Mouse (Mus musculus) embryonic facial prominence, embryonic 12.5 days (tissue): ENCODE data around the gene Opa3. TPM values are rescaled to one million over a fixed set of nuclear protein-coding genes. Genes with fewer than 3 reads are reported as not detected.
A peak's percentile ranks its signal among the peaks of the same experiment; 100 is the strongest.

Experiments
- ATAC-seq: fragments of 200-750 bp; cut with Nextera tagmentation; 2 replicates; pipeline ENCODE4 v1.8.0; 2017; ENCODE audit not compliant: insufficient number of reproducible peaks, insufficient read depth, low FRiP score, low TSS enrichment
- H3K27ac ChIP-seq: fragments of 300-500 bp; sonication (generic); 2 replicates; pipeline ENCODE4 v1.5.1; 2016; ENCODE audit warnings: mild to moderate bottlenecking
- H3K27me3 ChIP-seq: fragments of 300-500 bp; sonication (generic); 2 replicates; pipeline ENCODE4 v1.6.1; 2016; ENCODE audit warnings: mild to moderate bottlenecking, moderate library complexity
- H3K36me3 ChIP-seq: fragments of 300-500 bp; sonication (generic); 2 replicates; pipeline ENCODE4 v1.6.1; 2016; ENCODE audit warnings: mild to moderate bottlenecking
- H3K4me1 ChIP-seq: fragments of 300-500 bp; sonication (generic); 2 replicates; pipeline ENCODE4 v1.6.1; 2016
- H3K4me2 ChIP-seq: fragments of 300-500 bp; sonication (generic); replicated peaks from 2 replicates; pipeline ENCODE4 v1.6.1; 2016; ENCODE audit warnings: mild to moderate bottlenecking, moderate library complexity
- H3K4me3 ChIP-seq: fragments of 300-500 bp; sonication (generic); 2 replicates; pipeline ENCODE4 v1.5.1; 2016; ENCODE audit warnings: mild to moderate bottlenecking
- H3K9ac ChIP-seq: fragments of 300-500 bp; sonication (generic); 2 replicates; pipeline ENCODE4 v1.6.1; 2016; ENCODE audit warnings: mild to moderate bottlenecking, moderate library complexity
- H3K9me3 ChIP-seq: fragments of 300-500 bp; sonication (generic); 2 replicates; pipeline ENCODE4 v1.6.1; 2016; ENCODE audit warnings: mild to moderate bottlenecking, moderate library complexity
- WGBS: fragments of 180-500 bp; shearing (Covaris S2); methylation state at CpG from one replicate; pipeline ENCODE4 v1.1.7; 2016; 5-methylcytosine and 5-hydroxymethylcytosine counted together
- polyA plus RNA-seq: library from polyadenylated mRNA; unstranded; fragments of >200 nt; fragmentation: Nextera tagmentation; extraction: Ambion mirVana; gene quantifications from 2 replicates; pipeline ENCODE4 v1.2.1, GENCODE M21; 2016

The Opa3 gene
- polyA plus RNA-seq, 1 experiment from 2014 or later = 40.1 TPM

- no peak overlapping the region for H3K4me2 ChIP-seq
- WGBS = 60% methylated on average over 15 of the region's 15 CpGs
- H3K36me3 ChIP-seq = peaks cover 25% of the 10 kb centered on the region
- ATAC-seq = no peak
- H3K9me3 ChIP-seq = no peaks in the 10 kb centered on the region
- H3K27me3 ChIP-seq = no peaks in the 10 kb centered on the region
- H3K4me1 ChIP-seq = no peaks in the 10 kb centered on the region
- H3K9ac ChIP-seq = no peak overlapping the region
- no peak overlapping the region for H3K4me3 ChIP-seq
- H3K27ac ChIP-seq = no peak overlapping the region
Observed at GRCm38 (mm10) chr7:19202065-19202850, 25.9 kb upstream of the Opa3 start.

GRCm38 (mm10) chr7:19208201-19208910 is 19.8 kb upstream of the Opa3 start:
- H3K36me3 ChIP-seq = peaks cover 15% of the 10 kb centered on the region
- H3K9me3 ChIP-seq = no peaks in the 10 kb centered on the region
- H3K4me1 ChIP-seq = peaks cover 11% of the 10 kb centered on the region; the same call in 1 of the 2 replicates
- H3K27ac ChIP-seq = no peak overlapping the region
- H3K9ac ChIP-seq = no peak overlapping the region
- H3K27me3 ChIP-seq = peaks cover 19% of the 10 kb centered on the region; the same call in 1 of the 2 replicates
- H3K4me3 ChIP-seq = no peak overlapping the region
- ATAC-seq = no peak
- H3K4me2 ChIP-seq = no peak overlapping the region
- 80% methylated on average over 13 of the region's 13 CpGs for WGBS

- no peak overlapping the region for H3K27ac ChIP-seq
- no peak overlapping the region for H3K9ac ChIP-seq
- H3K36me3 ChIP-seq = peaks cover 11% of the 10 kb centered on the region
- WGBS = 50% methylated on average over 7 of the region's 7 CpGs
- H3K4me1 ChIP-seq = peaks cover 11% of the 10 kb centered on the region; the same call in 1 of the 2 replicates
- no peak overlapping the region for H3K4me3 ChIP-seq
- H3K9me3 ChIP-seq = no peaks in the 10 kb centered on the region
- H3K27me3 ChIP-seq = peaks cover 25% of the 10 kb centered on the region
- no peak for ATAC-seq
- no peak overlapping the region for H3K4me2 ChIP-seq
Observed at GRCm38 (mm10) chr7:19208944-19209472, 19.1 kb upstream of the Opa3 start.

GRCm38 (mm10) chr7:19209494-19209893 is 18.6 kb upstream of the Opa3 start:
- no peak for ATAC-seq
- Histone ChIP-seq H3K9ac (no peak overlapping the region), H3K27me3 (peaks cover 29% of the 10 kb centered on the region), H3K4me3 (no peak overlapping the region), H3K27ac (no peak overlapping the region), H3K36me3 (peaks cover 8% of the 10 kb centered on the region), H3K4me2 (no peak overlapping the region), H3K4me1 (peaks cover 11% of the 10 kb centered on the region), H3K9me3 (no peaks in the 10 kb centered on the region)
- 72% methylated on average over 4 of the region's 4 CpGs for WGBS

GRCm38 (mm10) chr7:19210010-19210409 is 18.1 kb upstream of the Opa3 start:
- H3K9me3 ChIP-seq = no peaks in the 10 kb centered on the region
- peaks cover 15% of the 10 kb centered on the region for H3K4me1 ChIP-seq
- H3K4me2 ChIP-seq = no peak overlapping the region
- 87% methylated on average over 5 of the region's 5 CpGs for WGBS
- H3K27ac ChIP-seq = no peak overlapping the region
- ATAC-seq = no peak
- H3K4me3 ChIP-seq = no peak overlapping the region
- H3K9ac ChIP-seq = no peak overlapping the region
- H3K36me3 ChIP-seq = peaks cover 3% of the 10 kb centered on the region
- peaks cover 30% of the 10 kb centered on the region for H3K27me3 ChIP-seq

GRCm38 (mm10) chr7:19211041-19211675 is 17.0 kb upstream of the Opa3 start:
- no peak for ATAC-seq
- Histone ChIP-seq H3K9ac (no peak overlapping the region), H3K27ac (no peak overlapping the region), H3K27me3 (peaks cover 30% of the 10 kb centered on the region), H3K4me1 (peaks cover 20% of the 10 kb centered on the region), H3K4me3 (no peak overlapping the region), H3K4me2 (no peak overlapping the region), H3K9me3 (no peaks in the 10 kb centered on the region), H3K36me3 (no peaks in the 10 kb centered on the region)
- 63% methylated on average over 5 of the region's 5 CpGs for WGBS

- no peak within 1 kb of the TSS for H3K27ac ChIP-seq
- 3% methylated on average over 28 of the region's 30 CpGs for WGBS
Observed at GRCm38 (mm10) chr7:19211996-19212755, 16.0 kb upstream of the Opa3 start, which contains the start of gene Gpr4. Gpr4 (plus strand) TSS chr7:19212538.

GRCm38 (mm10) chr7:19213385-19213784 is 14.7 kb upstream of the Opa3 start:
- no peak overlapping the region for H3K4me3 ChIP-seq
- H3K9ac ChIP-seq = no peak overlapping the region
- H3K9me3 ChIP-seq = no peaks in the 10 kb centered on the region
- no peak overlapping the region for H3K27ac ChIP-seq
- H3K4me1 ChIP-seq = peaks cover 20% of the 10 kb centered on the region
- H3K4me2 ChIP-seq = 0 out of 2 replicates have a peak overlapping the region, but pooled peaks have one; percentile 80
- ATAC-seq = no peak
- H3K36me3 ChIP-seq = no peaks in the 10 kb centered on the region
- WGBS = 70% methylated on average over 2 of the region's 2 CpGs
- H3K27me3 ChIP-seq = peaks cover 30% of the 10 kb centered on the region

More at GRCm38 (mm10) chr7:19211996-19212755, 16.0 kb upstream of the Opa3 start, which contains the start of gene Gpr4:
- peak within 1 kb of the TSS; percentile 80 for H3K4me2 ChIP-seq
- H3K9ac ChIP-seq = peak within 1 kb of the TSS; percentile 38; the same call in 1 of the 2 replicates
- peaks cover 30% of the 10 kb centered on the region for H3K27me3 ChIP-seq
- no peaks in the 10 kb centered on the region for H3K9me3 ChIP-seq
- 0 out of 2 replicates have a peak, but pooled peaks have one; percentile 65 for ATAC-seq
- H3K36me3 ChIP-seq = no peaks in the 10 kb centered on the region
- H3K4me1 ChIP-seq = peaks cover 20% of the 10 kb centered on the region
- H3K4me3 ChIP-seq = peak within 1 kb of the TSS; percentile 46

GRCm38 (mm10) chr7:19214369-19214768 is 13.8 kb upstream of the Opa3 start:
- Histone ChIP-seq H3K4me1 (peaks cover 20% of the 10 kb centered on the region), H3K4me3 (no peak overlapping the region), H3K9ac (no peak overlapping the region), H3K27me3 (peaks cover 30% of the 10 kb centered on the region), H3K36me3 (no peaks in the 10 kb centered on the region), H3K4me2 (no peak overlapping the region), H3K9me3 (no peaks in the 10 kb centered on the region), H3K27ac (no peak overlapping the region)
- 74% methylated on average over 7 of the region's 7 CpGs for WGBS
- ATAC-seq = no peak

- no peak for ATAC-seq
- Histone ChIP-seq H3K27me3 (peaks cover 30% of the 10 kb centered on the region), H3K9ac (no peak overlapping the region), H3K27ac (no peak overlapping the region), H3K36me3 (no peaks in the 10 kb centered on the region), H3K4me3 (no peak overlapping the region), H3K4me2 (no peak overlapping the region), H3K4me1 (peaks cover 20% of the 10 kb centered on the region), H3K9me3 (no peaks in the 10 kb centered on the region)
- WGBS = 68% methylated on average over 9 of the region's 9 CpGs
Observed at GRCm38 (mm10) chr7:19214940-19215339, 13.2 kb upstream of the Opa3 start.

- Histone ChIP-seq H3K27ac (no peak overlapping the region), H3K9me3 (no peaks in the 10 kb centered on the region), H3K4me2 (no peak overlapping the region), H3K36me3 (0 out of 2 replicates have a peak, but pooled peaks cover 1% of the 10 kb centered on the region), H3K27me3 (peaks cover 19% of the 10 kb centered on the region), H3K9ac (no peak overlapping the region), H3K4me3 (no peak overlapping the region), H3K4me1 (peaks cover 13% of the 10 kb centered on the region)
- ATAC-seq = no peak
- 72% methylated on average over 5 of the region's 5 CpGs for WGBS
Observed at GRCm38 (mm10) chr7:19217492-19217891, 10.6 kb upstream of the Opa3 start.
